Mouse (Mus musculus) heart, adult 2 months (tissue): ENCODE measurements at regions not wholly inside any gene's neighbourhood (a gene's known extent, or its start where the extent isn't known, plus 50 kb on each side); places are given as distances from the start of the nearest gene placed in this dataset.

Experiments
- DNase-seq, 2 experiments: peaks; one replicate each; pipeline ENCODE4 v3.0.0; 2021
- H3K27ac ChIP-seq: fragments of 200-600 bp; 2 replicates; pipeline ENCODE4 v1.8.1; 2022
- H3K27me3 ChIP-seq: fragments of 200-500 bp; 2 replicates; pipeline ENCODE4 v1.6.1; 2012; ENCODE audit warnings: mild to moderate bottlenecking, low read length, inconsistent platforms, mixed read lengths; ENCODE audit not compliant: control insufficient read depth, insufficient read depth
- H3K36me3 ChIP-seq: fragments of 200-500 bp; 2 replicates; pipeline ENCODE4 v1.6.1; 2012; ENCODE audit warnings: low read length, inconsistent platforms; ENCODE audit not compliant: control insufficient read depth, insufficient read depth
- H3K4me1 ChIP-seq: fragments of 200-500 bp; 2 replicates; pipeline ENCODE4 v1.6.1; 2011; ENCODE audit warnings: low read length; ENCODE audit not compliant: control insufficient read depth, insufficient read depth
- H3K4me3 ChIP-seq: fragments of 200-600 bp; 2 replicates; pipeline ENCODE4 v1.8.1; 2022
- H3K79me2 ChIP-seq: fragments of 200-500 bp; replicated peaks from 2 replicates; pipeline ENCODE4 v1.6.1; 2012; ENCODE audit warnings: mild to moderate bottlenecking, inconsistent platforms, low read length, moderate library complexity, mixed read lengths; ENCODE audit not compliant: control insufficient read depth, insufficient read depth
- H3K9ac ChIP-seq: fragments of 200-500 bp; 2 replicates; pipeline ENCODE4 v1.6.1; 2012; ENCODE audit warnings: low read depth, mild to moderate bottlenecking, control low read depth, inconsistent platforms, low read length, mixed read lengths
- CTCF ChIP-seq: fragments of 200-600 bp; IDR thresholded peaks from 2 replicates; pipeline ENCODE4 v1.8.1; 2022; ENCODE audit warnings: antibody characterized with exemption, mild to moderate bottlenecking, moderate library complexity
- EP300 ChIP-seq: fragments of 200-500 bp; IDR thresholded peaks from 2 replicates; pipeline ENCODE4 v1.6.1; 2011; ENCODE audit warnings: low read depth, low read length, control low read depth; ENCODE audit not compliant: insufficient read depth
- POLR2A ChIP-seq: fragments of 200-500 bp; IDR thresholded peaks from 2 replicates; pipeline ENCODE4 v1.6.1; 2011; ENCODE audit warnings: mild to moderate bottlenecking, low read depth, low read length, control low read depth; ENCODE audit not compliant: insufficient read depth
- WGBS: fragments of 180-500 bp; shearing (Covaris S2); methylation state at CpG from one replicate; pipeline ENCODE4 v1.1.7; 2018; 5-methylcytosine and 5-hydroxymethylcytosine counted together
- intact Hi-C: fragments of 180-260 bp; cut with DNase I; formaldehyde crosslinking; loops from one replicate; pipeline ENCODE4 v1.15.1; 2025

GRCm38 (mm10) chr13:37715058-37715712 is 63.0 kb upstream of the Rreb1 start:
- TF ChIP-seq CTCF (no peak), EP300 (no peak), POLR2A (no peak)
- WGBS = 51% methylated on average over 9 of the region's 9 CpGs
- no peaks in the 10 kb centered on the region for H3K4me1 ChIP-seq
- H3K4me3 ChIP-seq = no peak overlapping the region
- no peaks in the 10 kb centered on the region for H3K79me2 ChIP-seq
- no peaks in the 10 kb centered on the region for H3K36me3 ChIP-seq
- intact Hi-C loops = no loop called here
- no peak overlapping the region for H3K27ac ChIP-seq
- DNase-seq = no peak
- H3K9ac ChIP-seq = no peak overlapping the region
- no peaks in the 10 kb centered on the region for H3K27me3 ChIP-seq

GRCm38 (mm10) chr13:37715770-37716693 is 62.2 kb upstream of the Rreb1 start:
- Histone ChIP-seq H3K4me3 (no peak overlapping the region), H3K27me3 (no peaks in the 10 kb centered on the region), H3K36me3 (no peaks in the 10 kb centered on the region), H3K9ac (no peak overlapping the region), H3K79me2 (no peaks in the 10 kb centered on the region), H3K4me1 (no peaks in the 10 kb centered on the region), H3K27ac (no peak overlapping the region)
- 80% methylated on average over 15 of the region's 15 CpGs for WGBS
- DNase-seq = no peak
- TF ChIP-seq EP300 = no peak
- no peak for TF ChIP-seq CTCF
- no peak for TF ChIP-seq POLR2A
- intact Hi-C loops = no loop called here

GRCm38 (mm10) chr13:37717793-37718192 is 60.4 kb upstream of the Rreb1 start:
- 89% methylated on average over 1 of the region's 1 CpGs for WGBS
- DNase-seq = no peak
- intact Hi-C loops = no loop called here
- Histone ChIP-seq H3K27ac (no peak overlapping the region), H3K27me3 (no peaks in the 10 kb centered on the region), H3K4me3 (no peak overlapping the region), H3K79me2 (no peaks in the 10 kb centered on the region), H3K4me1 (no peaks in the 10 kb centered on the region), H3K36me3 (no peaks in the 10 kb centered on the region), H3K9ac (no peak overlapping the region)
- TF ChIP-seq CTCF (no peak), EP300 (no peak), POLR2A (no peak)

GRCm38 (mm10) chr13:37718364-37718763 is 59.8 kb upstream of the Rreb1 start:
- intact Hi-C loops = no loop called here
- WGBS = 59% methylated on average over 4 of the region's 4 CpGs
- H3K27me3 ChIP-seq = no peaks in the 10 kb centered on the region

More at GRCm38 (mm10) chr13:37718364-37718763, 59.8 kb upstream of the Rreb1 start:
- H3K27ac ChIP-seq = no peak overlapping the region
- H3K4me3 ChIP-seq = no peak overlapping the region
- DNase-seq = no peak
- no peak overlapping the region for H3K9ac ChIP-seq
- H3K4me1 ChIP-seq = no peaks in the 10 kb centered on the region
- no peaks in the 10 kb centered on the region for H3K79me2 ChIP-seq
- no peaks in the 10 kb centered on the region for H3K36me3 ChIP-seq
- TF ChIP-seq POLR2A (no peak), CTCF (no peak), EP300 (no peak)
